Mouse (Mus musculus) gastrocnemius, postnatal 14 days (tissue): ENCODE results near the gene Pola1. TPM values are rescaled to one million over a fixed set of nuclear protein-coding genes. Genes with fewer than 3 reads are reported as not detected.

Experiments
- DNase-seq: peaks from one replicate; pipeline ENCODE4 v3.0.0; 2021; ENCODE audit warnings: mixed read lengths
- intact Hi-C: fragments of 180-260 bp; cut with DNase I; formaldehyde crosslinking; loops from one replicate; pipeline ENCODE4 v1.15.1; 2025; ENCODE audit warnings: low total_unique reads
- long read RNA-seq, 2 experiments: library from polyadenylated mRNA; stranded (forward); transcript quantifications; one replicate each; pipeline ENCODE4 v2.0.0; 2021
- total RNA-seq, 2 experiments: library from RNA; stranded (reverse); gene quantifications; 2 replicates each; pipeline ENCODE4 v1.2.3; 2021

Pola1 gene
- total RNA-seq: 1 to 10 TPM; 3.7 to 4.3 TPM
- long read RNA-seq, experiment 1, partial matches to known transcripts: 0 of 1 reads
- long read RNA-seq, experiment 1, other reads (novel, unspliced or antisense): 1 of 1 reads
- long read RNA-seq, experiment 2, partial matches to known transcripts: 1 of 1 reads
- long read RNA-seq, experiment 2, other reads (novel, unspliced or antisense): 0 of 1 reads

GRCm38 (mm10) chrX:93631657-93632449, at the start of gene Pola1:
TSS of gene Pola1 (minus strand) at chrX:93632155.
- DNase-seq: peak; percentile 84
- intact Hi-C loops: no loop called here

- intact Hi-C loops: no loop called here
- no peak for DNase-seq
These were observed 44.3 kb upstream of the Pola1 start for GRCm38 (mm10) chrX:93676228-93676627.

DNA sequence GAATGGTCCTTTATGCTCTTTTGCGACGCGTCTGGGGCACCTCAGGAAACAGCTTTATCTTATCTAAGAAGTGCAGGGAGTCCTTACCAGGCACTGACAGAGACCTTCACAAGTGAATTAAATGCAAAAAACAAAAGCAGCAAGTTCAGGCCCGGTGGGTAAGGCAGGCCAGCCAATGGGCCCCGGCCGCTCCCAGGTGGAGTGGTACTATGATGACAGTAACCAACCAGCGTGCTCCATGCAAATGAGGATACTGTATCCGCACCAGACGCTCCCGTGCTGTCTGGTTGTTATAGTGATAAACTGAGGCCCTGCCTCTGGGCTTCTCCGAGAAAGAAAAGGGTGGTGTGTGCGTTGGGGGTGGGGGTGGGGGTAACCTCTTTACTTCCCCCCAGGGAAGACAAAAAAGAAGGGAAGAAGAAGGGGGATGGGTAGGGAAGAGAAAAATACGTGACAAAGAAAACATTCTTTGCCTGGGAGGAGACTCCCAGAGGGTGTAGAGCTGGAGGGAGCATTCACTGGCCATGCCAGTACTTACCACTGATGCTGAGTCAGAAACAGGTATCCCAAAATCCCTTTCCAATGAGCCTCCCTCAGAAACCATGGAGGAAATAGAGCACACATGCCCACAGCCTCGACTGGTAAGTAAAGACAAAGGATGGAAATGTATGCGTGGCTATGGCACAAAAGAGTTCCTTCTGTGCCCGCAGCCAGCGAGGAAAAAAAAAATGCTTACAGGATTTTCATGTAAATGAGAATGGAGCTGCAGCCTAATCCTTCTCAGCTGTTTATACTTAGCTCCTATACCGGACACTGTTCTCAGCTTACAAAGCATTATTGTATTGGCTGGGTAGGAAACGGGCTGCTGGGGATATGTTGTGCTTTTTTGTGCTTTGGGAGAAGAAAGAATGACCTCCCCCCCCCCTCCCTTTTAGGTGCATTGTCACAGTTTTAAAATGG, 43.2 kb upstream of the Pola1 start:
- intact Hi-C loops: no loop called here
- peak; percentile 32 for DNase-seq

DNA sequence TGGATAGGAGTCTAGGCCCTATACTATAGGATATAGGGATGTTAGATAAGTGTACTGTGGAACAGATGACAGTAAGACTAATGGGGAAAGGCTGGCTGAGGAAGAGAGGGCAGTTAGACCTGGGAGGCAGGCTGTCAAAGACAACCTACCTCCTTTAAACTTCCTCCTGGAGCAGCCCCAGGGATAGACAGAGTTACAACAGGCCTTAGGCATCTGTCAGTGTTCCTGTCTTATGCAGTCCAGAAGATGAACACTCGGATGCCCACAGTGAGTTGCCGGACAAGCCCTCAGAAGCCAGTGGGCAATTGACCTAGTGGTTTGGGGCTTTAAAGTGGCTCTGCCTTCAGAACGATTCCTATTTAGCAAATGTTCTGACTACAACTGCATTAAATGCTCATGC, 42.5 kb upstream of the Pola1 start:
- intact Hi-C loops: no loop called here
- no peak for DNase-seq

- no peak for DNase-seq
- intact Hi-C loops: no loop called here
These were observed 32.8 kb upstream of the Pola1 start for GRCm38 (mm10) chrX:93664787-93665186.

DNA sequence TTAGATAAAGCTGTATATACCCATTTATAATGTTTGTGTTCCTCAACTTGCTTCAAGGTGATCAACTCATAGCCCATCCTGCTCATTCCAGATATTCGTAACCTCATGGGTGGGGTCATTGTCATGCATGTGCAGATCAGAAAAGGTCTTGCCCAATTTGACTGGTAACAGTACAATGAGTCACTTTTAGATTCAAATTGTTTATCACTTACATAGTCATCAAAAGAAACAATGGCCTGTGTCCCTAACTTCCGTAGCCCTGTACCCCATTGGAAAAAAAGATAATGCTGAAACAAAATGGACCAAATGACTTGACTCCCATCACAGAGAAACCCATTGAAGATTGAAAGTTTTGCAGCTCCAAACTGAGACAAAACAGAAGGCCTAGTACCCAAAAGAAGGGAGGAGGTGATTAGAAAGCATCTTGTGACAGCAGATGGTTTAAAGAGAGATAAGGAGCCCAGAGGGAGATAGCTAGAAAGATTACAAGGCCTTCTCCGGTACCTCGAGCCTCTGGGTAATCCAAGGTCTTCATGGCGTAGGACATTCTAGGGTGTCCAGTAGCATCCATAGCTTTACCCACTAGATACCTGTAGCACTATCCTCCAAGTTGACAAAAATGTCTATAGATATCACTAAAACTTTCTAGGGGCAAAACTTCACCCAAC, 32.1 kb upstream of the Pola1 start:
- intact Hi-C loops: no loop called here
- DNase-seq: no peak

DNA sequence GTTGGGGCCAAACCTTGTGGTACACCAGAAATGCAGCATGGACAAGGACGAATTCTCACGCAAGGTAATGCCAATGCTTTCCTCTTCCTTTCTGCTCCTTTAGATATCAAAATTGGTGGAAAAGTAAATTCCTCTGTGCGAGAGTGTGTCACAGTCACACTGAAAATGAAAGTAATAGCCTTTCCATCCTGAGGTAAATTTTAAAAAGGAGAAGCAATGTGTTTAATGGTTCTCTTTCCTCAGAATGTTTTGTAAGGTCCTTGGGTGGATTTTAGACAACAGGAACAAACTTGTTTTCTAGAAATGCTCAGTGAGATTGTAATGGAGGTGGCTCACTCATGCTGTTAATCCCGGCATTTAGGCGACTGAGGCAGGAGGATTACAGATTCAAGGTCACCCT, 23.2 kb upstream of the Pola1 start:
- DNase-seq: no peak
- intact Hi-C loops: no loop called here

DNA sequence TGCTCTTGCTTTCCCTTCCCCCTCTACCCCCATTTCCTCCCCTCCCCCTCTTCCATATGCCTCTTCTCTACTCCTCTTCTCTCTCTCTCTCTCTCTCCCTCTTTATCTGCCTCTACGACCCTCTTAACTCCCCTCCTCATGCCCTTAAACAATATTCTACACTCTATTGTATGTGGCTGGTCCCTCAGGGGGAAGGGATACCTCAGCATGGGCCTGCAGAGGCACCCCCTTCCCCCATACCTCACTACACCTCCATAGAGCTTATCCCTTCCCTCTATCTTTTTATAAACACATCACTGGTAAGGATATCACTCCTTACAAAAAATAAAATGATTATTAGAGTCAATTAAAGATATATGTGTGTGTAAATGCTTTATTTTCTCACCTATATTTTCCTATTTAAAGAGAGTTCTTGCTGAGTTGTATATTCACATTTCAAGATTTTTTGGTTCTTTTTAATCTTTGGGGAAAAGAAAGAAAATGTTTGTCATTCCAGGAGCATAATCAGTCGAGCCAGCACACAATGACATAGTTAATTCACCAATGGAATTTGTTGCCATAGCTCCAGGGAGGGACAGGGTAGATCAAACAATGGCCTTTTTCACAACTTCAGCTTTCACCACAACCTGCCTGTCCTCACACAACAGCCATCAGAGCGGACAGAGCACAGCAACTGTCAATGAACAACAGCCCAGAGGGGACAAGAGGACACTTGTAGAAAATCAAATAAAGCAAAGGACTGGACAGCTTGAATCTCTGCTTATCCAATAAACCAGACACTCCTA, 22.5 kb upstream of the Pola1 start, which contains the start of gene Pcyt1b:
TSS of gene Pcyt1b (plus strand) at position 646 of the 785 bp plus-strand sequence.
- intact Hi-C loops: no loop called here
- DNase-seq: no peak

DNA sequence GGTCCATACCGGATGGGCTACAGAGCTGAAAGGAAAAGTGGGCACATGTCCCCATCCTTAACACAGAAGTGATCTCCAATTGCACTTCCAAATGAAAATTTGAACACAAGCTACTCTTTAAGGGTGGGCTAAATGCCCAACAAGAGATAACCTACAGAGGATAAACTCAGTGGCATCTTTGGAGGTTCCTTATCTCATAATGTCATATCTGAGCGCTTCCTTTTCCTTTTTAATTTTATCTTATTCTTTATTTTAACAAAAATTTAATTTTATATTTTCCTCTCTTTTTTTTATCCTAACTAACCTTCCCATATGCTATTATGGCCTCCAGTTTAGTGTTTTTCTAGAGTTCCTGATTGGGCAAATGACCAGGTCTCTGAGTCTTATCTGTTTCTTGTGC, 18.8 kb upstream of the Pola1 start:
- intact Hi-C loops: no loop called here
- no peak for DNase-seq

DNA sequence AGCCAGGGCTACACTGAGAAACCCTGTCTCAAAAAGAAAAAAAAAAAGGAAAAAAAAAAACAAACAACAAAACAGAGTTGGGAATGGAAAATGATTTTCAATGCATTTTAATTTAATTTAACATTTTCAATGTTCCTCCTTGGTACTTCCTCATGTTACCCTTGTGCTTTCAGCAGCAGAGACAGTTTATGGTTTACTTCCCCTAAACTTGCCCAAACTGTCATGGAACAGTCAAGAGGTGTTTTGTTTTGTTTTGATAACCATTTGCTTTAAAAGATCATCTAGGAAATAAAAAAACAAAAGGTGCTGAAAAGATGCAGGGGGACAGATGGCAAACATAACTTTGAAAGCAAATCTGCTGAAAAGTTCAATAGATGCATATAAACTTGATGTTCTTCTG, 12.1 kb upstream of the Pola1 start:
- no peak for DNase-seq
- intact Hi-C loops: no loop called here

GRCm38 (mm10) chrX:93643600-93643999, 11.6 kb upstream of the Pola1 start:
- intact Hi-C loops: no loop called here
- DNase-seq: no peak

GRCm38 (mm10) chrX:93634861-93635375, 3.0 kb upstream of the Pola1 start:
- intact Hi-C loops: no loop called here

GRCm38 (mm10) chrX:93630256-93630655, 1.7 kb downstream of the Pola1 start:
- intact Hi-C loops: no loop called here
- DNase-seq: no peak

More at GRCm38 (mm10) chrX:93634861-93635375, 3.0 kb upstream of the Pola1 start:
- no peak for DNase-seq

DNA sequence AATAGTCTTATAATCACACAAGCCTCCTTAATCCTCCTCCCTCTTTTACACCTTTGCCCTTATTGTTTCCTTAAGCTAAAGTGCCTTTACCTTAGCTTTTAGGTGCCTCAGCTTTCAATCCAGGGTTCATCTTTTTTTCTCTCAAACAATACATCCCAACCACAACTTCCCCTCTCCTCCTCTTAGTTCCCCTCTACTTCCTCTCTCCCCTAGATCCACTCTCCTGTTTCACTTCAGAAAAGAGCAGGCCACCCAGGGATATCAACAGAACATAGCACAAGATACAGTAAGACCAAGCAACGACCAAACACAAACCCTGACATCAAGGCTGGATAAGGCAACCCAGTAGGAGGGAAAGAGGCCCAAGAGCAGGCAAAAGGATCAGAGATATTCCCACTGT, 29.7 kb downstream of the Pola1 start:
- no peak for DNase-seq
- intact Hi-C loops: no loop called here

GRCm38 (mm10) chrX:93594283-93594682, 37.7 kb downstream of the Pola1 start:
- intact Hi-C loops: no loop called here
- no peak for DNase-seq

- no peak for DNase-seq
- intact Hi-C loops: no loop called here
These were observed 51.0 kb downstream of the Pola1 start for GRCm38 (mm10) chrX:93580931-93581330.

DNA sequence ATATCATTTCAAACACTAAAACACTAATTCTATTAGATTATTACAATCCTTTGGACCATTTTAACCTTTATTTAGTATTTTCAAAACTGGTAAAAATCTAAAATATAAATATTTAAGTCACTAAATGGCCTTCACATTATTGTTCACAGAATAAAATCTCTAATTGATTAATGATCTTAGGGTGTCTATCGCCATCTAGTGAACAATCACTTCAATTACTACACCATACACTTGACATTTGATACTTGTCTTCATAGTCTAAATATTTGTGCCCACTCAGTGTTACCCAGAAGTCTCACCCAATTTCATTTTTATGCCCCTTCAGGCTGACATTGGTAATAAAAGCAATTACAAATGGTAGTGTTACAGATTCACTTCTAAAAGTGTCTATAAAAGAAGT, 74.8 kb downstream of the Pola1 start:
- no peak for DNase-seq
- intact Hi-C loops: no loop called here

- intact Hi-C loops: no loop called here
- DNase-seq: no peak
These were observed 92.2 kb downstream of the Pola1 start for GRCm38 (mm10) chrX:93539779-93540178.
